Mouse (Mus musculus): ENCODE results near the gene a. TPM values are rescaled to one million over a fixed set of nuclear protein-coding genes. Genes with fewer than 3 reads are reported as not detected.

a gene
- polyA plus RNA-seq, 1 experiment from 2014 or later: 0.40 TPM

DNA sequence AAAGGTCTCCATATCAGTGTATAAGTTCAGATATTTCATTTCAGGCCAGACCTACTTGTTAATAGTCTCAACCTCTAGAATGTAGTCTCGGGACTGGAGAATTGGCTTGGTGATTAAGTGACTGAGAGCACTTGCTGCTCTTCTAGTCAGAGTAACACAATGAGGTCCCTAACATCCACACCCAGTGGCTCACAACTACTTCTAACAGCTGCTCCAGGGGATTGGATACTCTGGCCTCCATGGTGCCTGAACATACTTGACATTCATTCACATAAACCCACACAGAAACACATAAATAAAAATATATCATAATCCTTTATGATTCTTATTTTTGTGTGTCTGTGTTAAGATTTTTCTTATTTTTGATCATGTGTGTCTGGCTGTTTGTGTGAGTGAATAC lies 27.4 kb downstream of the a start:
- Histone ChIP-seq H3K4me1 (ENCODE audit: control insufficient read depth, insufficient read depth, low read length) (peaks cover 2% of the 10 kb centered on the region; the same call in 1 of the 2 replicates), H3K27me3 (ENCODE audit: control insufficient read depth, insufficient read depth, low read length) (no peaks in the 10 kb centered on the region), H3K4me2 (no peak overlapping the region), H3K36me3 (ENCODE audit: control insufficient read depth, insufficient read depth, low read length) (no peaks in the 10 kb centered on the region), H3K4me3 (ENCODE audit: low read depth, low read length) (no peak overlapping the region), H3K9me3 (ENCODE audit: control insufficient read depth, low read length) (no peaks in the 10 kb centered on the region), H3K27ac (ENCODE audit: low read depth, low read length) (no peak overlapping the region), H3K9ac (ENCODE audit: low read length) (no peak overlapping the region)
- DNase-seq (ENCODE audit: low spot score, missing footprints): no peak
- no peak for ATAC-seq (ENCODE audit: low FRiP score)
- 80% methylated on average over 1 of the region's 1 CpGs for WGBS

DNA sequence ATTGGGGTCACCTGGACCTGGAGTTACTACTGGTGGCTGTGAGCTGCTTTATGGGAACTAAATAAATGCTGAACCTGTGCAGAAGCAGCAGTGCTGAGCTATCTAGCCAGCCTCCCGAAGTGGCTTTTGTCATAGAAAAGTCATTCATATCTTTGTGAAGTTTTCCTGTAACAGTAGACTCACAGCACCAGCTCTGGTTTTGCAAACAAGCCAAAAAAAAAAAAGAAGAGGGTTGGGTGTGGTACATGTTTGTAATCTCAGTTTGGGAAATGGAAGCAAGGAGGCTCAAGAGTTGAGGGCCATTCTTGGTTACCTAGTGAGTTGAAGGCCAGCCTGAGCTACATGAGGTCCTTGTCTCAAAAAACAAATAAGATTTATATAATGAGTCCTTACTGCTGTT lies 29.1 kb downstream of the a start:
- Histone ChIP-seq H3K4me3 (ENCODE audit: low read depth, low read length) (no peak overlapping the region), H3K4me1 (ENCODE audit: control insufficient read depth, insufficient read depth, low read length) (peaks cover 2% of the 10 kb centered on the region; the same call in 1 of the 2 replicates), H3K9ac (ENCODE audit: low read length) (no peak overlapping the region), H3K9me3 (ENCODE audit: control insufficient read depth, low read length) (no peaks in the 10 kb centered on the region), H3K27ac (ENCODE audit: low read depth, low read length) (no peak overlapping the region), H3K27me3 (ENCODE audit: control insufficient read depth, insufficient read depth, low read length) (no peaks in the 10 kb centered on the region), H3K36me3 (ENCODE audit: control insufficient read depth, insufficient read depth, low read length) (no peaks in the 10 kb centered on the region), H3K4me2 (no peak overlapping the region)
- no peak for DNase-seq (ENCODE audit: low spot score, missing footprints)
- ATAC-seq (ENCODE audit: low FRiP score): no peak
- WGBS: 86% methylated on average over 1 of the region's 1 CpGs

DNA sequence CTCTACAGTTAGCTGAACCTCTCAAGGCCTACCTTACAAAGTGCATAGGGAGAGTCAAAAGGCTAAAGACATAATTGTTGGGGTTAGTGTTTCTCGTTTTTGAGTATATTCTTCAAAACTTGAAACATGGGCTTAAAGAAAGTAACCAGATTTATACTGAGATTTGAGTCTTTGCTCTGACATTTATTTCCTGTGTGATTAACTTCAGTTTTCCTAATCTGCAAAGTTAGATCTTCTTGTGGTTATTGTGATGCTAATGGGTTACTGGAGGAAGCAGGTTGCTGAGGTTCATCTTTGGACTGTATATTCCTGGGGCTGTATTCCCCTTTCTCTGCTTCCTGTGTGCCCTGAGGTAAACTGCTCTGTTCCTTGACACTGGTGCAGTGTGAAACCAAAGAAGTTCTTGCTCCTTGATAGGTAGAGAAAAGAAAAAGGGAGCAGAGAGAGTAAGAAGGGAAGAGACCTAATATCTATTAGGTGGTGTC lies 34.9 kb downstream of the a start:
- DNase-seq (ENCODE audit: low spot score, missing footprints): peak; percentile 8
- Histone ChIP-seq H3K27me3 (ENCODE audit: control insufficient read depth, insufficient read depth, low read length) (no peaks in the 10 kb centered on the region), H3K9ac (ENCODE audit: low read length) (no peak overlapping the region), H3K36me3 (ENCODE audit: control insufficient read depth, insufficient read depth, low read length) (no peaks in the 10 kb centered on the region), H3K9me3 (ENCODE audit: control insufficient read depth, low read length) (no peaks in the 10 kb centered on the region), H3K4me3 (ENCODE audit: low read depth, low read length) (no peak overlapping the region), H3K27ac (ENCODE audit: low read depth, low read length) (no peak overlapping the region), H3K4me2 (no peak overlapping the region), H3K4me1 (ENCODE audit: control insufficient read depth, insufficient read depth, low read length) (no peaks in the 10 kb centered on the region)
- ATAC-seq (ENCODE audit: low FRiP score): no peak
- 87% methylated on average over 1 of the region's 1 CpGs for WGBS

DNA sequence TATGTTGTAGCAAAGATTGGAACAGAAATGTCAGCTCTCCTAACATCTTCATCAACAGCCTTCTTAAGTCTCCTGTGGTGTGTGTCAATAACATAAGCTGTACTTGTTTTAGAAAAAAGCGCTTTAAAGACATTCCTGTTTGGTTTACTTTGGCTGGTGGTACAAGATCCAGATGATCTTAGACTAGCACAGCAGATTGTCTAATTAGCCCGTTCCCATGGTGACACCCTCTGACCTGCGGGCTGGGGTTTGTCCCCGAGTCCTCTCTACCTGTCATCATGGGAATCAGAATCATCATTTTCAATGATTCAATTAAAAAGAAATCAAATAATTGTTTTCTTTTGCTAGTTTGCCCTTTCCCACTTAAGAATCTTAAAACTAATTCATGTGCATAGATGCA lies 36.3 kb downstream of the a start:
- H3K4me1 ChIP-seq (ENCODE audit: control insufficient read depth, insufficient read depth, low read length): no peaks in the 10 kb centered on the region
- ATAC-seq (ENCODE audit: low FRiP score): no peak
- no peaks in the 10 kb centered on the region for H3K27me3 ChIP-seq (ENCODE audit: control insufficient read depth, insufficient read depth, low read length)
- no peak overlapping the region for H3K4me3 ChIP-seq (ENCODE audit: low read depth, low read length)
- no peak overlapping the region for H3K9ac ChIP-seq (ENCODE audit: low read length)
- peak; percentile 72 for DNase-seq (ENCODE audit: low spot score, missing footprints)
- no peaks in the 10 kb centered on the region for H3K9me3 ChIP-seq (ENCODE audit: control insufficient read depth, low read length)
- no peak overlapping the region for H3K27ac ChIP-seq (ENCODE audit: low read depth, low read length)
- H3K4me2 ChIP-seq: no peak overlapping the region
- H3K36me3 ChIP-seq (ENCODE audit: control insufficient read depth, insufficient read depth, low read length): no peaks in the 10 kb centered on the region
- 71% methylated on average over 4 of the region's 4 CpGs for WGBS

DNA sequence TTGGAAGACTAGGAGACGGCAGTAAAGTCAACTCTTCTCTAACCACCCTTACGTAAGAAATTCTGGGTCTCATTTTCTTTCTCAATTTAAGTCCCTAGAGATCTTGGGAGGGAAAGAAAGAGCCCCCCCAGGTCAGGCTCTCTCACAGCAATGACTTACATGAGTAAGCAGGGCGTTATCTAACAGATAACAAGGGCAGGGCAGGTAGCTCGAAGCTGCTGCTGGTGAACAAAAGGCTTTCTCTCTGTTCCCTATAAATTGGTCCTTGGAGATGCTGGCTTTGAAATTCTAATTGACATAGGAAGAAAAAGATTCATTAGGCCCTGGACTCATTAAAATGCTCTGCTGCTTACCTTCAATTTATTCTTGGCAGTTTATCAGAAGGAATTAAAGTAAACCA lies 41.3 kb downstream of the a start:
- no peak overlapping the region for H3K4me3 ChIP-seq (ENCODE audit: low read depth, low read length)
- H3K9me3 ChIP-seq (ENCODE audit: control insufficient read depth, low read length): no peaks in the 10 kb centered on the region; the same call in 1 of the 2 replicates
- 85% methylated on average over 4 of the region's 4 CpGs for WGBS
- no peak overlapping the region for H3K4me2 ChIP-seq
- no peak for ATAC-seq (ENCODE audit: low FRiP score)
- no peaks in the 10 kb centered on the region for H3K36me3 ChIP-seq (ENCODE audit: control insufficient read depth, insufficient read depth, low read length)
- H3K27me3 ChIP-seq (ENCODE audit: control insufficient read depth, insufficient read depth, low read length): no peaks in the 10 kb centered on the region
- no peak overlapping the region for H3K27ac ChIP-seq (ENCODE audit: low read depth, low read length)
- peak; percentile 75 for DNase-seq (ENCODE audit: low spot score, missing footprints)
- H3K9ac ChIP-seq (ENCODE audit: low read length): no peak overlapping the region
- H3K4me1 ChIP-seq (ENCODE audit: control insufficient read depth, insufficient read depth, low read length): no peaks in the 10 kb centered on the region

DNA sequence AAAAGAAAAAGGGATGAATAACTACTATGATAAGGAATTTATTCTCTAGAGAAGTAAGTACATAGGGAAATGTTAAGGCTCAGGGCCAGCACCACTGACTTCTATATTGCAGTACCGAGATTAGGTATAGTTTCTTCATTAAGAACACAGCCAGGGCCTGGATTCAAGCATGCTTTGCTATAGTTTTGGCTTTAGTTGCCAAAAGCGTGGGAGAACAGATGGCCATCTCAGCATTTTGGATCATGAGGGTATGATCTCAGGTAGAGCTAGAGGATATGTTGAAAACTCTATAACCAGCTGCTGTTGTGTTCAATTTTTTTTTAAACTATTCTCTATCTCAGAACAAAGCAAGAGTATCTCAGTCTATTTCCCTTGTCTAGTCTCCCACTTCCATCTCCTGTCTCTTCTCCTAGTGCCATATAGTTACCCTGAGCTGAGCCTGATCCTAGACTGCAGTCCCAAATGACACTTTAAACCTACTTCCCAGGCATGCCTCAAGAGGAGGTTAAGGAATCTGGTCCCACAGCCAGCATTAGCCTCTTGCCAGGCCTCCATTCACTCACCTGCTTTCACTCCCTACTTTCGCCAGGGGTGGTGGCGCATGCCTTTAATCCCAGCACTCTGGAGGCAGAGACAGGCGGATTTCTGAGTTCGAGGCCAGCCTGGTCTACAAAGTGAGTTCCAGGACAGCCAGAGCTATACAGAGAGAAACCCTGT lies 43.1 kb downstream of the a start:
- DNase-seq (ENCODE audit: low spot score, missing footprints): peak; percentile 39
- H3K36me3 ChIP-seq (ENCODE audit: control insufficient read depth, insufficient read depth, low read length): 0 out of 2 replicates have a peak, but pooled peaks cover 3% of the 10 kb centered on the region

DNA sequence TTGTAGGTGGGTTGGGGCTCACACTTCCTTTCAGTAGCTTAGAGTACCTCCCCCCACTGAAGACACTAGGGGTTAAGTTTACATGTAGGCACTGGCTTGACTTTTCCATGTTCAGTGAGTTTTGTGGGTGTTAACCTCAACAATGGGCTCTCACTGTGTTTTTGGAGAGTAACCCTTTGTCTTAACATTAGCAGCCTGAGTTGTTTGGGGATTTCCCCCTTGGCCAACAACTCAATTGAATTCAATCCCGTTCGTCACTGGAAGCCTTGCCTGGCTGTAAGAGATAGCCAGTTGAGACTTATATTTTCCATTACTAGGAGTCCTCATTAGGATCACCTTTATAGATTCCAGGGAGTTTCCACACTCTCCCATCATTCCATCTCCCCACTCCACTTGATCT lies 45.3 kb downstream of the a start:
- H3K9me3 ChIP-seq (ENCODE audit: control insufficient read depth, low read length): peaks cover 7% of the 10 kb centered on the region
- no peaks in the 10 kb centered on the region for H3K27me3 ChIP-seq (ENCODE audit: control insufficient read depth, insufficient read depth, low read length)
- DNase-seq (ENCODE audit: low spot score, missing footprints) (no peak), ATAC-seq (ENCODE audit: low FRiP score) (no peak)
- WGBS: 92% methylated on average over 2 of the region's 2 CpGs
- H3K36me3 ChIP-seq (ENCODE audit: control insufficient read depth, insufficient read depth, low read length): 0 out of 2 replicates have a peak, but pooled peaks cover 3% of the 10 kb centered on the region
- no peak overlapping the region for H3K4me2 ChIP-seq
- no peak overlapping the region for H3K9ac ChIP-seq (ENCODE audit: low read length)
- H3K4me1 ChIP-seq (ENCODE audit: control insufficient read depth, insufficient read depth, low read length): no peaks in the 10 kb centered on the region
- no peak overlapping the region for H3K27ac ChIP-seq (ENCODE audit: low read depth, low read length)
- H3K4me3 ChIP-seq (ENCODE audit: low read depth, low read length): no peak overlapping the region

More for the DNA sequence above, 43.1 kb downstream of the a start:
- Histone ChIP-seq H3K4me2 (no peak overlapping the region), H3K9ac (ENCODE audit: low read length) (no peak overlapping the region), H3K27ac (ENCODE audit: low read depth, low read length) (no peak overlapping the region), H3K27me3 (ENCODE audit: control insufficient read depth, insufficient read depth, low read length) (no peaks in the 10 kb centered on the region), H3K4me1 (ENCODE audit: control insufficient read depth, insufficient read depth, low read length) (no peaks in the 10 kb centered on the region), H3K4me3 (ENCODE audit: low read depth, low read length) (no peak overlapping the region), H3K9me3 (ENCODE audit: control insufficient read depth, low read length) (peaks cover 2% of the 10 kb centered on the region; the same call in 1 of the 2 replicates)
- no peak for ATAC-seq (ENCODE audit: low FRiP score)
- 96% methylated on average over 6 of the region's 6 CpGs for WGBS

DNA sequence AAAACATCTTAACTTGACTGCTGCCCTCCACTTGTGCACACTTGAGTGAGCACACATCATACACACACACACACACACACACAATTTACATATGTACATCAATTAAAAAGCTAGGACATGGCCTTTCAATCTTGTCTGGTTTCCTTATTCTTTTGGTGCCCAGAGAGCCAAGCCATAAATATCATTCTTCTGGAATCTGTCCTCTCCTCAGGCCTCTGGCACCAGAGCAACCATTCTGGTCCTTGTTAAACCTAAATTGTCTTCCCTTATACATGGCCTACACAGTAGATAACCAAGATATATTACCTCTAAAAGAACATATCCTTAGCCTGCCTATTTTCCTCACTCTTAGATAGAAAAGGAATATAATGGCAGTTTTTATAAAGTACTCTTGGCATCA lies 56.9 kb downstream of the a start:
- H3K36me3 ChIP-seq (ENCODE audit: control insufficient read depth, insufficient read depth, low read length): no peaks in the 10 kb centered on the region; the same call in 1 of the 2 replicates
- no peaks in the 10 kb centered on the region for H3K4me1 ChIP-seq (ENCODE audit: control insufficient read depth, insufficient read depth, low read length)
- no peak for ATAC-seq (ENCODE audit: low FRiP score)
- H3K9ac ChIP-seq (ENCODE audit: low read length): no peak overlapping the region
- DNase-seq (ENCODE audit: low spot score, missing footprints): no peak
- no peak overlapping the region for H3K4me3 ChIP-seq (ENCODE audit: low read depth, low read length)
- H3K27me3 ChIP-seq (ENCODE audit: control insufficient read depth, insufficient read depth, low read length): no peaks in the 10 kb centered on the region
- H3K4me2 ChIP-seq: no peak overlapping the region
- no peak overlapping the region for H3K27ac ChIP-seq (ENCODE audit: low read depth, low read length)
- no peaks in the 10 kb centered on the region for H3K9me3 ChIP-seq (ENCODE audit: control insufficient read depth, low read length)

DNA sequence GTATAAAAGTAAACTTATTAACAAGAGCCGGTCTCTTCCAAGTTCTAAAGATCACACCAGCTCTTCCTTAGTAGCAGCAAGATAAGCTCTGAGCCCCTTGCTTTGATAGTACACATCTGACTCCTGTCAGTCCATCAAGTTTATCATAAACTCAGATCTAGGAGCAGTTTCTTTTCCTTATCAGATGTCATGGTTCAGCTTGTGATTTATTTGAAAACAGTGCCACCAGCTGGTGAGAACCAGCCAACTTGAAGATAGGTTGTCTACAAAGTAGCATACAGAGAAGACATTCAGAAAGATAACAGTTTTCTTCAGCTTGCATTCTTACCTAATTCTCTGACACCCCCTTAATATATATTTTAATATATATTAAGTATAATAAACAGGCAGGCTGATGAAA lies 64.2 kb downstream of the a start:
- Histone ChIP-seq H3K36me3 (ENCODE audit: control insufficient read depth, insufficient read depth, low read length) (peaks cover 4% of the 10 kb centered on the region; the same call in 1 of the 2 replicates), H3K4me2 (no peak overlapping the region), H3K9ac (ENCODE audit: low read length) (no peak overlapping the region), H3K4me1 (ENCODE audit: control insufficient read depth, insufficient read depth, low read length) (no peaks in the 10 kb centered on the region), H3K27me3 (ENCODE audit: control insufficient read depth, insufficient read depth, low read length) (no peaks in the 10 kb centered on the region), H3K27ac (ENCODE audit: low read depth, low read length) (no peak overlapping the region), H3K9me3 (ENCODE audit: control insufficient read depth, low read length) (no peaks in the 10 kb centered on the region), H3K4me3 (ENCODE audit: low read depth, low read length) (no peak overlapping the region)
- 94% methylated on average over 1 of the region's 1 CpGs for WGBS
- ATAC-seq (ENCODE audit: low FRiP score): no peak
- DNase-seq (ENCODE audit: low spot score, missing footprints): peak; percentile 92
